Mouse (Mus musculus) kidney, postnatal 4 days (tissue): ENCODE measurements around the gene Slc39a10.
"Not testable (repeated sequence)": the region's sequence is repeated elsewhere in the genome, so short reads cannot be mapped to it uniquely, and the experiment has no call there.

Experiments
- DNase-seq, 2 experiments: peaks; one replicate each; pipeline ENCODE4 v3.0.0; 2021; ENCODE audit warnings: mixed read lengths in 2 of 2

Gene Slc39a10

DNA sequence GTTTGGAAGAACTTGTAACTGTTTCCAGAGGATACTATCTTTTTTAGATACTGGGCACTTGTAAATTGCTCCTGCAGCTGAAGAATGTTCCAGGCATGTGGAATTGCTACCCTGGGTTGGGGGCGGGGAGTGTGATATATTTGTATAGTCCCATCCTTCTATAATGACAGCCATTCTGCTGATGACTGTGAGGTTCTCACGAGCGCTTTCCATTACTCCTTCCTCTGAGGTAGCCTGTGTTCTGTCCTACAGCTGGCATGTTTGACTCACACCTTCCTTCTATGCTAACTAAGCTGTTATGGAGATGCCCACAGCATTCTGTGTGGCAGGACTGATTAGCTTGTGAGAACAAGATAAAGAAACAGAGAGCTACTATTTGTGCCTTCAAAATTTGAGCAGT is 128.1 kb downstream of the Slc39a10 start:
- not testable (repeated sequence) for DNase-seq
